11 mouse cellular contexts compared by ENCODE assay signal in genomic region chr5:114273693-114274402, GRCm38 (mm10). TPM values are rescaled to one million over a fixed set of nuclear protein-coding genes. Genes with fewer than 3 reads are reported as not detected.
DNase-seq lines count a peak whose midpoint lies in the region; ATAC-seq and TF ChIP-seq lines count a peak whose summit lies in the region.
"Had no signal": no experiment of that assay in that cellular context is flagged by ENCODE, and none has a peak within 500 bp of the region (broad histone marks: within the 10 kb centered on the region; RNA-seq: fewer than 3 reads in every experiment).

TSS of gene Foxn4 (minus strand) at chr5:114273807.

- no peak within 1 kb of the TSS for H3K9ac ChIP-seq in heart, postnatal 0 days (replicated peaks; ENCODE audit: low read depth, low read length)
- no peak within 1 kb of the TSS for H3K9ac ChIP-seq in embryonic facial prominence, embryonic 11.5 days (replicated peaks; ENCODE audit: low read length)
- no peak within 1 kb of the TSS for H3K9ac ChIP-seq in intestine, postnatal 0 days (ENCODE audit: low read depth, low read length)
- H3K9ac ChIP-seq in neural tube, embryonic 12.5 days, result no peak within 1 kb of the TSS

- intact Hi-C loops in heart, postnatal 25 days (cut with DNase I), result no loop called here

- under 1% methylated on average over 52 of the region's 56 CpGs for WGBS in heart, postnatal 0 days
- WGBS in embryonic facial prominence, embryonic 11.5 days, result 0% methylated on average over 53 of the region's 56 CpGs
- WGBS in intestine, postnatal 0 days, result under 1% methylated on average over 39 of the region's 56 CpGs
- WGBS in neural tube, embryonic 12.5 days, result under 1% methylated on average over 54 of the region's 56 CpGs

- H3K36me3 ChIP-seq in heart, postnatal 0 days (replicated peaks; ENCODE audit: control insufficient read depth, insufficient read depth, low read length), result no peaks in the 10 kb centered on the region
- H3K36me3 ChIP-seq in embryonic facial prominence, embryonic 11.5 days (replicated peaks; ENCODE audit: control insufficient read depth, insufficient read depth, low read depth, low read length), result no peaks in the 10 kb centered on the region
- no peaks in the 10 kb centered on the region for H3K36me3 ChIP-seq in intestine, postnatal 0 days (ENCODE audit: control insufficient read depth, insufficient read depth)
- H3K36me3 ChIP-seq in neural tube, embryonic 12.5 days, result no peaks in the 10 kb centered on the region
- H3K36me3 ChIP-seq: G1E had no signal

- H3K4me3 ChIP-seq in heart, postnatal 0 days (ENCODE audit: low read depth, low read length), result peak within 1 kb of the TSS; percentile 31
- H3K4me3 ChIP-seq in embryonic facial prominence, embryonic 11.5 days (ENCODE audit: low read depth, low read length), result peak within 1 kb of the TSS; percentile 39
- peak within 1 kb of the TSS; percentile 27 for H3K4me3 ChIP-seq in intestine, postnatal 0 days (ENCODE audit: low read depth, low read length)
- H3K4me3 ChIP-seq in neural tube, embryonic 12.5 days, result peak within 1 kb of the TSS; percentile 34

- peaks cover 98% of the 10 kb centered on the region for H3K27me3 ChIP-seq in heart, postnatal 0 days (ENCODE audit: control insufficient read depth, insufficient read depth, low read length)
- peaks cover 52% of the 10 kb centered on the region for H3K27me3 ChIP-seq in embryonic facial prominence, embryonic 11.5 days (ENCODE audit: control insufficient read depth, insufficient read depth, low read length)
- peaks cover 69% of the 10 kb centered on the region for H3K27me3 ChIP-seq in intestine, postnatal 0 days (replicated peaks; ENCODE audit: control insufficient read depth, insufficient read depth, low read length)
- peaks cover 99% of the 10 kb centered on the region for H3K27me3 ChIP-seq in neural tube, embryonic 12.5 days (replicated peaks)

- H3K4me2 ChIP-seq in heart, postnatal 0 days (ENCODE audit: low read depth, low read length), result peak within 1 kb of the TSS; percentile 51
- H3K4me2 ChIP-seq in embryonic facial prominence, embryonic 11.5 days (ENCODE audit: low read depth, low read length), result peak within 1 kb of the TSS; percentile 80
- peak within 1 kb of the TSS; percentile 49 for H3K4me2 ChIP-seq in intestine, postnatal 0 days (replicated peaks; ENCODE audit: low read depth)
- H3K4me2 ChIP-seq in neural tube, embryonic 12.5 days (replicated peaks), result peak within 1 kb of the TSS; percentile 67

- H3K4me1 ChIP-seq in heart, postnatal 0 days (ENCODE audit: control insufficient read depth, insufficient read depth), result no peaks in the 10 kb centered on the region
- H3K4me1 ChIP-seq in embryonic facial prominence, embryonic 11.5 days (ENCODE audit: control insufficient read depth, insufficient read depth, low read length), result peaks cover 6% of the 10 kb centered on the region; the same call in 1 of the 2 replicates
- H3K4me1 ChIP-seq in intestine, postnatal 0 days (replicated peaks; ENCODE audit: control insufficient read depth, insufficient read depth, low read length), result no peaks in the 10 kb centered on the region
- peaks cover 26% of the 10 kb centered on the region for H3K4me1 ChIP-seq in neural tube, embryonic 12.5 days

- H3K27ac ChIP-seq in heart, postnatal 0 days (ENCODE audit: low read depth), result no peak within 1 kb of the TSS
- no peak within 1 kb of the TSS for H3K27ac ChIP-seq in embryonic facial prominence, embryonic 11.5 days (replicated peaks; ENCODE audit: low read depth, low read length)
- no peak within 1 kb of the TSS for H3K27ac ChIP-seq in intestine, postnatal 0 days (ENCODE audit: low read depth, low read length)
- no peak within 1 kb of the TSS for H3K27ac ChIP-seq in neural tube, embryonic 12.5 days
- H3K27ac ChIP-seq: macrophage had no signal

- no peaks in the 10 kb centered on the region for H3K9me3 ChIP-seq in heart, postnatal 0 days (replicated peaks; ENCODE audit: control insufficient read depth, low read length)
- H3K9me3 ChIP-seq in embryonic facial prominence, embryonic 11.5 days (replicated peaks; ENCODE audit: control insufficient read depth, low read length), result no peaks in the 10 kb centered on the region
- no peaks in the 10 kb centered on the region for H3K9me3 ChIP-seq in intestine, postnatal 0 days (ENCODE audit: control insufficient read depth)
- no peaks in the 10 kb centered on the region for H3K9me3 ChIP-seq in neural tube, embryonic 12.5 days
- H3K9me3 ChIP-seq: G1E had no signal

- no peak for ATAC-seq in heart, postnatal 0 days (ENCODE audit: insufficient read depth, low read depth)
- ATAC-seq in embryonic facial prominence, embryonic 11.5 days (replicated peaks; ENCODE audit: insufficient number of reproducible peaks, low FRiP score, low TSS enrichment, low read depth), result peak; percentile 72
- ATAC-seq in intestine, postnatal 0 days, result no peak
- no peak for ATAC-seq in neural tube, embryonic 12.5 days (ENCODE audit: low FRiP score, low read depth)

- TF ChIP-seq CTCF in heart, postnatal 0 days (IDR thresholded peaks at IDR 0.05; ENCODE audit: low read depth), result no peak
- no peak for TF ChIP-seq CTCF in intestine, postnatal 0 days (IDR thresholded peaks at IDR 0.05; ENCODE audit: low read depth)

- no peak for DNase-seq in heart, postnatal 0 days (ENCODE audit: low spot score)
- DNase-seq in heart, postnatal 25 days (ENCODE audit: low spot score), result no peak
- DNase-seq in embryonic facial prominence, embryonic 11.5 days (ENCODE audit: low spot score), result peak; percentile 69
- DNase-seq in right cerebral cortex, adult 2 months (ENCODE audit: low spot score in 2 of 2), result no peak
- DNase-seq in T-cell, adult 2 months (ENCODE audit: low spot score), result no peak
- DNase-seq in frontal cortex, postnatal 10 days (ENCODE audit: low spot score in 2 of 2), result no peak

- TF ChIP-seq EP300 in heart, postnatal 0 days (IDR thresholded peaks at IDR 0.05; ENCODE audit: low read depth), result no peak

RNA-seq across cellular contexts. Expression of gene Foxn4, which starts in this region (rescaled TPM):
- total RNA-seq in heart, postnatal 0 days (2014; rRNA removed; ENCODE audit: low replicate concordance), result not detected in 2 replicates
- not detected in 2 replicates for polyA plus RNA-seq in heart, postnatal 0 days (2015; fragmentation: Nextera tagmentation; extraction: Ambion mirVana)
- not detected for total RNA-seq in heart, postnatal 25 days (2021)
- polyA plus RNA-seq in embryonic facial prominence, embryonic 11.5 days (2014; fragmentation: Nextera tagmentation; extraction: Ambion mirVana), result 0.42 and 1.3 TPM in 2 replicates
- not detected in 2 replicates for polyA plus RNA-seq in intestine, postnatal 0 days (2015; fragmentation: Nextera tagmentation; extraction: Ambion mirVana)
- 0.62 and 1.2 TPM in 2 replicates for polyA plus RNA-seq in neural tube, embryonic 12.5 days (2016; fragmentation: Nextera tagmentation; extraction: Ambion mirVana)
- polyA plus RNA-seq: cortical plate, adult 2 months; G1E; macrophage had no signal
